Mouse (Mus musculus): ENCODE data around the gene Ccr7. TPM values are rescaled to one million over a fixed set of nuclear protein-coding genes. Genes with fewer than 3 reads are reported as not detected.

Ccr7 gene
- total and polyA plus RNA-seq, 3 experiments: 0.04 to 0.06 TPM; not detected in 1

- no peak for DNase-seq (ENCODE audit: low read depth, low spot score)
- peaks cover 0 to 3% of the 10 kb centered on the region in 2 experiments; a peak in 1 of 4 replicates for H3K4me1 ChIP-seq (ENCODE audit: control insufficient read depth in 1 of 2, insufficient read depth in 2 of 2, low read length in 2 of 2)
- H3K79me2 ChIP-seq (ENCODE audit: control insufficient read depth, insufficient read depth, low read length, poor library complexity): no peaks in the 10 kb centered on the region
- H3K36me3 ChIP-seq (ENCODE audit: control insufficient read depth in 1 of 2, insufficient read depth in 2 of 2, low read length in 2 of 2): no peaks in the 10 kb centered on the region
- H3K4me3 ChIP-seq (ENCODE audit: control insufficient read depth in 1 of 2, insufficient read depth in 1 of 2, low read depth in 2 of 2, low read length in 2 of 2): no peak overlapping the region
- H3K27ac ChIP-seq (ENCODE audit: control insufficient read depth, low read depth, low read length): no peak overlapping the region
- TF ChIP-seq ZKSCAN1 (IDR thresholded peaks at IDR 0.05; ENCODE audit: low read depth, low read length): no peak
- TF ChIP-seq MYC (IDR thresholded peaks at IDR 0.05; ENCODE audit: low read depth, low read length): no peak
- no peak for TF ChIP-seq CTCF (IDR thresholded peaks at IDR 0.05 in 2 of 3, conservative IDR thresholded peaks at IDR 0.05 in 1 of 3; ENCODE audit: control insufficient read depth in 1 of 3, insufficient read depth in 1 of 3, low read depth in 2 of 3, low read length in 3 of 3, poor library complexity in 1 of 3, severe bottlenecking in 1 of 3)
- TF ChIP-seq ETS1 (IDR thresholded peaks at IDR 0.05; ENCODE audit: low read depth, low read length): no peak
- no peak for TF ChIP-seq RCOR1 (IDR thresholded peaks at IDR 0.05; ENCODE audit: low read depth, low read length)
- TF ChIP-seq MAX (IDR thresholded peaks at IDR 0.05; ENCODE audit: low read length): no peak
- no peak for TF ChIP-seq CHD2 (IDR thresholded peaks at IDR 0.05; ENCODE audit: low read length)
- no peak for TF ChIP-seq E2F4 (IDR thresholded peaks at IDR 0.05; ENCODE audit: borderline replicate concordance, low read depth, low read length)
- no peak for TF ChIP-seq GABPA (IDR thresholded peaks at IDR 0.05; ENCODE audit: low read depth, low read length)
- no peak for TF ChIP-seq USF1 (IDR thresholded peaks at IDR 0.05; ENCODE audit: low read depth, low read length)
- TF ChIP-seq TCF12 (IDR thresholded peaks at IDR 0.05; ENCODE audit: low read depth, low read length): no peak
- no peak for TF ChIP-seq POLR2A (IDR thresholded peaks at IDR 0.05; ENCODE audit: control insufficient read depth in 1 of 2, insufficient read depth in 1 of 2, low read depth in 1 of 2, low read length in 2 of 2, poor library complexity in 1 of 2)
- no peak for TF ChIP-seq TBP (IDR thresholded peaks at IDR 0.05; ENCODE audit: low read depth, low read length)
- TF ChIP-seq ELF1 (IDR thresholded peaks at IDR 0.05; ENCODE audit: low read depth, low read length): no peak
- no peak for TF ChIP-seq NRF1 (IDR thresholded peaks at IDR 0.05; ENCODE audit: insufficient read depth, low read depth, low read length, poor library complexity, severe bottlenecking)
- no peak for TF ChIP-seq CHD1 (IDR thresholded peaks at IDR 0.05; ENCODE audit: low read depth, low read length)
- no peaks in the 10 kb centered on the region for H3K9me3 ChIP-seq (replicated peaks; ENCODE audit: insufficient read depth, low read length)
- H3K9ac ChIP-seq (ENCODE audit: control insufficient read depth, low read depth, low read length, poor library complexity, severe bottlenecking): no peak overlapping the region
- H3K27me3 ChIP-seq (ENCODE audit: control insufficient read depth in 1 of 2, insufficient read depth in 2 of 2, low read length in 2 of 2): no peaks in the 10 kb centered on the region
Measured at GRCm38 (mm10) chr11:99115940-99116339, 38.9 kb downstream of the Ccr7 start.

- Histone ChIP-seq H3K9ac (ENCODE audit: control insufficient read depth, low read depth, low read length, poor library complexity, severe bottlenecking) (no peak overlapping the region), H3K27ac (ENCODE audit: control insufficient read depth, low read depth, low read length) (no peak overlapping the region), H3K9me3 (replicated peaks; ENCODE audit: insufficient read depth, low read length) (no peaks in the 10 kb centered on the region), H3K27me3 (ENCODE audit: control insufficient read depth in 1 of 2, insufficient read depth in 2 of 2, low read length in 2 of 2) (no peaks in the 10 kb centered on the region), H3K79me2 (ENCODE audit: control insufficient read depth, insufficient read depth, low read length, poor library complexity) (no peaks in the 10 kb centered on the region), H3K4me1 (ENCODE audit: control insufficient read depth in 1 of 2, insufficient read depth in 2 of 2, low read length in 2 of 2) (peaks cover 0 to 3% of the 10 kb centered on the region in 2 experiments; a peak in 1 of 4 replicates), H3K36me3 (ENCODE audit: control insufficient read depth in 1 of 2, insufficient read depth in 2 of 2, low read length in 2 of 2) (no peaks in the 10 kb centered on the region), H3K4me3 (ENCODE audit: control insufficient read depth in 1 of 2, insufficient read depth in 1 of 2, low read depth in 2 of 2, low read length in 2 of 2) (no peak overlapping the region)
- no peak for TF ChIP-seq MAZ (IDR thresholded peaks at IDR 0.05; ENCODE audit: low read depth, low read length)
- no peak for DNase-seq (ENCODE audit: low read depth, low spot score)
Measured at GRCm38 (mm10) chr11:99113111-99113510, 41.8 kb downstream of the Ccr7 start.

Measured in MEL (cell line).